Comparison of ENCODE assay signal across 28 mouse cellular contexts in genomic region chr10:90535370-90535769, GRCm38 (mm10).
"Had no signal": no experiment of that assay in that cellular context is flagged by ENCODE, and none has a peak within 500 bp of the region (broad histone marks: within the 10 kb centered on the region; RNA-seq: fewer than 3 reads in every experiment).

No protein-coding gene starts in this region.

- H3K27me3 ChIP-seq: heart, embryonic 12.5 days; heart, embryonic 13.5 days; heart, embryonic 15.5 days; hindbrain, embryonic 12.5 days; hindbrain, embryonic 13.5 days; hindbrain, embryonic 15.5 days; intestine, embryonic 15.5 days had no signal

- DNase-seq: heart, postnatal 4 days; kidney, adult 11 months; kidney, adult 18-20 months; kidney, adult 2 months; kidney, adult 8-10 months; kidney, postnatal 25 days; kidney, postnatal 36 days; layer of hippocampus, adult 9-11 months; layer of hippocampus, postnatal 36 days had no signal

- H3K9me3 ChIP-seq: heart, embryonic 10.5 days; heart, embryonic 12.5 days; heart, embryonic 13.5 days; heart, embryonic 15.5 days; hindbrain, embryonic 10.5 days; hindbrain, embryonic 12.5 days; hindbrain, embryonic 13.5 days; hindbrain, embryonic 15.5 days; intestine, embryonic 15.5 days had no signal

- H3K27ac ChIP-seq: heart, adult 2 months; heart, embryonic 10.5 days; heart, embryonic 13.5 days; heart, embryonic 15.5 days; hindbrain, embryonic 10.5 days; hindbrain, embryonic 12.5 days; hindbrain, embryonic 13.5 days; hindbrain, embryonic 14.5 days; hindbrain, embryonic 15.5 days; hindbrain, postnatal 0 days; intestine, embryonic 15.5 days; layer of hippocampus, adult 2 months; left cerebral cortex, adult 2 months had no signal

- H3K36me3 ChIP-seq: heart, embryonic 10.5 days; heart, embryonic 12.5 days; heart, embryonic 13.5 days; heart, embryonic 15.5 days; hindbrain, embryonic 10.5 days; hindbrain, embryonic 12.5 days; hindbrain, embryonic 13.5 days; hindbrain, embryonic 15.5 days; intestine, embryonic 15.5 days had no signal

- H3K4me3 ChIP-seq: heart, adult 2 months; heart, embryonic 10.5 days; heart, embryonic 12.5 days; heart, embryonic 13.5 days; heart, embryonic 15.5 days; hindbrain, embryonic 10.5 days; hindbrain, embryonic 12.5 days; hindbrain, embryonic 13.5 days; hindbrain, embryonic 15.5 days; intestine, embryonic 15.5 days; layer of hippocampus, adult 2 months; left cerebral cortex, adult 2 months had no signal

- H3K4me2 ChIP-seq: heart, embryonic 11.5 days; heart, embryonic 12.5 days; heart, embryonic 13.5 days; heart, embryonic 15.5 days; hindbrain, embryonic 12.5 days; hindbrain, embryonic 13.5 days; hindbrain, embryonic 14.5 days; hindbrain, embryonic 15.5 days; intestine, embryonic 15.5 days had no signal

- ATAC-seq: hindbrain, embryonic 16.5 days; hindbrain, postnatal 0 days; inflammation-experienced regulatory T-cells, adult 6 months; intestine, embryonic 15.5 days; intestine, embryonic 16.5 days; intestine, postnatal 0 days had no signal

- H3K9ac ChIP-seq: heart, embryonic 12.5 days; heart, embryonic 13.5 days; heart, embryonic 15.5 days; hindbrain, embryonic 12.5 days; hindbrain, embryonic 13.5 days; hindbrain, embryonic 14.5 days; hindbrain, embryonic 15.5 days; intestine, embryonic 15.5 days had no signal

- H3K4me1 ChIP-seq: heart, embryonic 12.5 days; heart, embryonic 15.5 days; intestine, embryonic 15.5 days had no signal
